Mouse (Mus musculus) E14TG2a.4 (cell line): Measurements from ENCODE around the gene Sephs2.

ENCODE experiments used
- CTCF ChIP-seq: conservative IDR thresholded peaks from 2 replicates; pipeline ENCODE4 v1.5.1; 2014; ENCODE audit warnings: low read length
- NANOG ChIP-seq: IDR thresholded peaks from 2 replicates; pipeline ENCODE4 v1.6.1; 2014; ENCODE audit warnings: borderline replicate concordance, low read length, mixed read lengths
- POU5F1 ChIP-seq: IDR thresholded peaks from 2 replicates; pipeline ENCODE4 v1.6.1; 2014; ENCODE audit warnings: low read length, borderline replicate concordance

GRCm38 (mm10) chr7:127228615-127229303 is 45.1 kb downstream of the Sephs2 start:
- TF ChIP-seq CTCF (peak; percentile 59), NANOG (no peak), POU5F1 (no peak)
